Mouse (Mus musculus): Measurements from ENCODE around the gene Ucp2. TPM values are rescaled to one million over a fixed set of nuclear protein-coding genes. Genes with fewer than 3 reads are reported as not detected.
"Not testable (repeated sequence)": the region's sequence is repeated elsewhere in the genome, so short reads cannot be mapped to it uniquely, and the experiment has no call there.

Ucp2 gene
- total and polyA plus RNA-seq, 3 experiments: 142 to 838 (median 688) TPM

DNA sequence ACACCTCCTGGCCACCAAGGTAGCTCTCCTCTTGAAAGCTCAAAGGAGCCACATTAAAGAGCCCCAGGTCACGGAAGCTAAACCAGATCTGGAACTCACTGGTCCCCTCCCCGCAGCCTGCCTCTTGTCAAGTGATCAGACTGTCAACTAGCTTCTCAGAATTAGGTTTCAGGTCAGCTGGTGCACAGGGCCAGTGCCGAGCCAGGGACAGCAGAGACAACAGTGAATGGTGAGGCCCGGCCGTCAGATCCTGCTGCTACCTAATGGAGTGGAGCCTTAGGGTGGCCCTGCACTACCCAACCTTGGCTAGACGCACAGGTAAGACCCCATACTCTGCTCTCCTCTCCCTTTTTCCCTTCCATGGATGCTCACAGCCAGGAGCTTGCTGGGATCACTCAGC is 20.4 kb upstream of the Ucp2 start, which contains the start of gene Ucp3:
Ucp3 (plus strand) TSS at position 214 of the 400 bp plus-strand sequence.
- Histone ChIP-seq H3K4me1 (ENCODE audit: insufficient read depth, low read depth, low read length) (peaks cover 35% of the 10 kb centered on the region), H3K36me3 (replicated peaks) (peaks cover 37% of the 10 kb centered on the region), H3K9me3 (replicated peaks) (no peaks in the 10 kb centered on the region), H3K27me3 (ENCODE audit: insufficient read depth, low read length) (peaks cover 3% of the 10 kb centered on the region; the same call in 1 of the 2 replicates), H3K4me3 (ENCODE audit: low read depth, low read length) (no peak within 1 kb of the TSS)
- TF ChIP-seq POLR2AphosphoS5 (IDR thresholded peaks at IDR 0.05; ENCODE audit: insufficient replicate concordance, low read depth, low read length): no peak
- no peak for TF ChIP-seq GATA2 (IDR thresholded peaks at IDR 0.05; ENCODE audit: borderline replicate concordance, low read depth, low read length)
- TF ChIP-seq TAL1 (conservative IDR thresholded peaks at IDR 0.05; ENCODE audit: low read depth, low read length): no peak
- TF ChIP-seq GATA1 (IDR thresholded peaks at IDR 0.05; ENCODE audit: borderline replicate concordance, low read length): no peak
- no peak for TF ChIP-seq CTCF (IDR thresholded peaks at IDR 0.05; ENCODE audit: low read depth, low read length)
- ATAC-seq (ENCODE audit: extremely low read depth, insufficient number of reproducible peaks, low FRiP score, poor library complexity, severe bottlenecking) (no peak), DNase-seq (ENCODE audit: low spot score) (no peak)

DNA sequence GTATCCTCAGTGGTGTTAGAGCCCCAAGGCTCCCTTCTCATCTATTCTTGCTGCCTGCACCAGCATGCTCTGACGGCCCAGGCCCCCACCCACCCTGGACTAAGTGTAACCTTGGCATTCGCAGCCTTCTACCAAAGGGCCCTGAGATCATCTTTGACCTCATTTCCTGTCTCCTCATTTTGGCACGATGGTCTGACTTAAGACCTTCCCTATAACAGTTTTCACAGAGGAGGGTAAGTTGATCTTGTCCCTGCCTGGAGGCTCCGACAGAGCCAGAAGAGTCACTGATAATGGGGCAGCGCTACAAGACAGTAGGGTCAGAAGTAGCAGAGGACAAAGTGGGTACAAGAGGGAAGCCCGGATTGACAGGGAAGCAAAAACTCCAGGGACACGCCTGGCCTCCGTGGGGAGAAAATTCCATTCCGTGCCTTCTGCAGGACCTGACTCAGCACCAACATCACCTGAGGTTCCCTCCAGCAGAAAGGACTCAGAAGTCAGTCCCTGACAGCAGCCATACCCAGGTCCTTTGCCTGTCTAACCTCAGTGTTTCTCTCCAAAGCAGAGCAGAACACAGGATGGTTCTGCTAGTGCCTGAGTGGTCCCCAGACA is 19.2 kb upstream of the Ucp2 start:
- Histone ChIP-seq H3K4me3 (ENCODE audit: low read depth, low read length) (no peak overlapping the region), H3K36me3 (replicated peaks) (peaks cover 27% of the 10 kb centered on the region), H3K9me3 (replicated peaks) (no peaks in the 10 kb centered on the region), H3K4me1 (ENCODE audit: insufficient read depth, low read depth, low read length) (peaks cover 24% of the 10 kb centered on the region), H3K27me3 (ENCODE audit: insufficient read depth, low read length) (peaks cover 3% of the 10 kb centered on the region; the same call in 1 of the 2 replicates)
- ATAC-seq (ENCODE audit: extremely low read depth, insufficient number of reproducible peaks, low FRiP score, poor library complexity, severe bottlenecking) (no peak), DNase-seq (ENCODE audit: low spot score) (no peak)
- TF ChIP-seq POLR2AphosphoS5 (IDR thresholded peaks at IDR 0.05; ENCODE audit: insufficient replicate concordance, low read depth, low read length) (no peak), GATA1 (IDR thresholded peaks at IDR 0.05; ENCODE audit: borderline replicate concordance, low read length) (no peak), GATA2 (IDR thresholded peaks at IDR 0.05; ENCODE audit: borderline replicate concordance, low read depth, low read length) (no peak)

DNA sequence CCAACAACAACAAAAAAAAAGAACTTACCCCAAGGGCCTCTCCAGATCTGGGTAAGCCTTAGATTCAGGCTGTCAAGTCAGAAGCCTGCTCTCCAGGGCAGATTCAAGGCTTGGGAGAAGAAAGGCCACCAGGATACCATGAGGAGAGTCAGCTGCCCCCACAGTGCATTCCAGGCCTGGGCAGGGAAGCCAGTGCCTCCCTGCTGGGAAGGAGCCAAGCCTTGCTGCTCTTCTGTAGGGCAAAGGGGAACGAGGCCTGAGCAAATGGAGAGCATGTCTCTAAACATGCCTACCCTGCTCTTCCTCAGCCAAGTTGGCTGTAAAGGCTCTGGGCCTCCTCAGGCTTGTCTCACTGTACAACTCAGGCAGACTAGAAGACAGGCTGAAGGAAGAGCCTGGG is 18.5 kb upstream of the Ucp2 start:
- TF ChIP-seq CTCF (IDR thresholded peaks at IDR 0.05; ENCODE audit: low read depth, low read length): no peak
- TF ChIP-seq GATA1 (IDR thresholded peaks at IDR 0.05; ENCODE audit: borderline replicate concordance, low read length): no peak
- no peak for TF ChIP-seq TAL1 (conservative IDR thresholded peaks at IDR 0.05; ENCODE audit: low read depth, low read length)
- no peak for TF ChIP-seq GATA2 (IDR thresholded peaks at IDR 0.05; ENCODE audit: borderline replicate concordance, low read depth, low read length)
- no peak for TF ChIP-seq POLR2AphosphoS5 (IDR thresholded peaks at IDR 0.05; ENCODE audit: insufficient replicate concordance, low read depth, low read length)
- H3K9me3 ChIP-seq (replicated peaks): no peaks in the 10 kb centered on the region
- H3K27me3 ChIP-seq (ENCODE audit: insufficient read depth, low read length): peaks cover 8% of the 10 kb centered on the region
- H3K4me1 ChIP-seq (ENCODE audit: insufficient read depth, low read depth, low read length): peaks cover 20% of the 10 kb centered on the region
- no peak for ATAC-seq (ENCODE audit: extremely low read depth, insufficient number of reproducible peaks, low FRiP score, poor library complexity, severe bottlenecking)
- H3K4me3 ChIP-seq (ENCODE audit: low read depth, low read length): no peak overlapping the region
- peaks cover 20% of the 10 kb centered on the region for H3K36me3 ChIP-seq (replicated peaks)
- no peak for DNase-seq (ENCODE audit: low spot score)

DNA sequence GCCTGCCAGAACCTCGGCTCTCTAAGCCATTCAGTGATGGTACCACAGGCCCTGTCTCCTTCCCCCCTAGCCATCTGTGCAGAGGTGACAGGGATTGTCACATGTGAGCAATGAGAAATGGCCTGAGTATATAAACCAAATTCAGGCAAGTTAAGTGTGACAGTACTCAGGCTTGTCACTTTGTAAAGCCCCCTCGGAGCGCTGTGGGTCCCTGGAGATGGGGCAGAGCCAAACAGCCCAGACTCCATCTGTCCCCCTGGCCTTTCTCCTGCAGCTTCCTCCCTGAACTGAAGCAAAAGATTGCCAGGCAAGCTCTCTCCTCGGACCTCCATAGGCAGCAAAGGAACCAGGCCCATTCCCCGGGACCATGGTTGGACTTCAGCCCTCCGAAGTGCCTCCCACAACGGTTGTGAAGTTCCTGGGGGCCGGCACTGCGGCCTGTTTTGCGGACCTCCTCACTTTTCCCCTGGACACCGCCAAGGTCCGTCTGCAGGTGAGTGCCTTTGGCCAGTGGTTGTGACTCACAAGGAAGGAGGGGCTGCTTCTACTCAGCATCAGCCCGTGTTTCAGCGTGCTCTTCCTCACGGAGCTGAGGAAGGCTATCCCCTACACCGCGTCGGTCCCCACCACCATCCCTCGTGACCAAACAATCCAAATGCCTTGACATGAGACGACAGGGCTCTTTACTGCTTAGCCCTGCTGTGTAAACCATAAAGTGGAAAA is 13.9 kb upstream of the Ucp2 start:
- Histone ChIP-seq H3K4me3 (ENCODE audit: low read depth, low read length) (no peak overlapping the region), H3K27me3 (ENCODE audit: insufficient read depth, low read length) (peaks cover 8% of the 10 kb centered on the region), H3K36me3 (replicated peaks) (no peaks in the 10 kb centered on the region), H3K4me1 (ENCODE audit: insufficient read depth, low read depth, low read length) (peaks cover 21% of the 10 kb centered on the region), H3K9me3 (replicated peaks) (no peaks in the 10 kb centered on the region)
- ATAC-seq (ENCODE audit: extremely low read depth, insufficient number of reproducible peaks, low FRiP score, poor library complexity, severe bottlenecking) (no peak), DNase-seq (ENCODE audit: low spot score) (no peak)
- TF ChIP-seq GATA1 (IDR thresholded peaks at IDR 0.05; ENCODE audit: borderline replicate concordance, low read length) (no peak), TAL1 (conservative IDR thresholded peaks at IDR 0.05; ENCODE audit: low read depth, low read length) (no peak), CTCF (IDR thresholded peaks at IDR 0.05; ENCODE audit: low read depth, low read length) (no peak), POLR2AphosphoS5 (IDR thresholded peaks at IDR 0.05; ENCODE audit: insufficient replicate concordance, low read depth, low read length) (no peak), GATA2 (IDR thresholded peaks at IDR 0.05; ENCODE audit: borderline replicate concordance, low read depth, low read length) (no peak)

DNA sequence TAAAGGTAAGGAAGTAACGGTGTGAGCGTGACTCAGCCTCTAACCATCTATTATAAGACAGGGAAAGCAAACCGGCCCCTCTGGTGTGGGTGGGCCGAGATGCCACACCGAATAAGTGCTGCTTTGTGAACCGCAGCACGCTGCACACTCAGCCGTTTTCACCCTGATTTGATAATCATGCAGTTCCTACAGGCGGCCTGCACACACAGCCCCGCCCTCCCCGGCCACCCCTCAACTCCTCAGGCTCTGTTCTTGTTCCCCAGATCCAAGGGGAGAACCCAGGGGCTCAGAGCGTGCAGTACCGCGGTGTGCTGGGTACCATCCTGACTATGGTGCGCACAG is 13.3 kb upstream of the Ucp2 start:
- H3K36me3 ChIP-seq (replicated peaks): no peaks in the 10 kb centered on the region
- H3K4me3 ChIP-seq (ENCODE audit: low read depth, low read length): no peak overlapping the region
- TF ChIP-seq GATA1 (IDR thresholded peaks at IDR 0.05; ENCODE audit: borderline replicate concordance, low read length): no peak
- TF ChIP-seq POLR2AphosphoS5 (IDR thresholded peaks at IDR 0.05; ENCODE audit: insufficient replicate concordance, low read depth, low read length): no peak
- no peak for TF ChIP-seq TAL1 (conservative IDR thresholded peaks at IDR 0.05; ENCODE audit: low read depth, low read length)
- TF ChIP-seq CTCF (IDR thresholded peaks at IDR 0.05; ENCODE audit: low read depth, low read length): no peak
- DNase-seq (ENCODE audit: low spot score) (no peak), ATAC-seq (ENCODE audit: extremely low read depth, insufficient number of reproducible peaks, low FRiP score, poor library complexity, severe bottlenecking) (no peak)
- H3K27me3 ChIP-seq (ENCODE audit: insufficient read depth, low read length): peaks cover 8% of the 10 kb centered on the region
- peaks cover 25% of the 10 kb centered on the region for H3K4me1 ChIP-seq (ENCODE audit: insufficient read depth, low read depth, low read length)
- no peaks in the 10 kb centered on the region for H3K9me3 ChIP-seq (replicated peaks)

DNA sequence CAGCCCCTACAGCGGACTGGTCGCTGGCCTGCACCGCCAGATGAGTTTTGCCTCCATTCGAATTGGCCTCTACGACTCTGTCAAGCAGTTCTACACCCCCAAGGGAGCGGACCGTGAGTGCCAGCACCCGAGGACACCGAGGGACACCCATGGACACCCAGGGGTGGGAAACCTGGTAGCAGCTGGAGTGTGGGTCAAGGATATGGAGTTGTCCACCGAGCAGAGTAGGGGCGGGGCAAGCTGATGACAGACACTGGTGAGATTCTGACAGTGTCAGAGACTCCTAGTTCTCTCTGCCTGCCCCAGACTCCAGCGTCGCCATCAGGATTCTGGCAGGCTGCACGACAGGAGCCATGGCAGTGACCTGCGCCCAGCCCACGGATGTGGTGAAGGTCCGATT is 13.0 kb upstream of the Ucp2 start:
- H3K27me3 ChIP-seq (ENCODE audit: insufficient read depth, low read length): peaks cover 8% of the 10 kb centered on the region
- DNase-seq (ENCODE audit: low spot score) (no peak), ATAC-seq (ENCODE audit: extremely low read depth, insufficient number of reproducible peaks, low FRiP score, poor library complexity, severe bottlenecking) (no peak)
- H3K9me3 ChIP-seq (replicated peaks): no peaks in the 10 kb centered on the region
- no peak for TF ChIP-seq TAL1 (conservative IDR thresholded peaks at IDR 0.05; ENCODE audit: low read depth, low read length)
- TF ChIP-seq GATA2 (IDR thresholded peaks at IDR 0.05; ENCODE audit: borderline replicate concordance, low read depth, low read length): no peak
- TF ChIP-seq POLR2AphosphoS5 (IDR thresholded peaks at IDR 0.05; ENCODE audit: insufficient replicate concordance, low read depth, low read length): no peak
- no peak for TF ChIP-seq GATA1 (IDR thresholded peaks at IDR 0.05; ENCODE audit: borderline replicate concordance, low read length)
- TF ChIP-seq CTCF (IDR thresholded peaks at IDR 0.05; ENCODE audit: low read depth, low read length): no peak
- H3K4me1 ChIP-seq (ENCODE audit: insufficient read depth, low read depth, low read length): peaks cover 25% of the 10 kb centered on the region
- no peaks in the 10 kb centered on the region for H3K36me3 ChIP-seq (replicated peaks)
- H3K4me3 ChIP-seq (ENCODE audit: low read depth, low read length): no peak overlapping the region

DNA sequence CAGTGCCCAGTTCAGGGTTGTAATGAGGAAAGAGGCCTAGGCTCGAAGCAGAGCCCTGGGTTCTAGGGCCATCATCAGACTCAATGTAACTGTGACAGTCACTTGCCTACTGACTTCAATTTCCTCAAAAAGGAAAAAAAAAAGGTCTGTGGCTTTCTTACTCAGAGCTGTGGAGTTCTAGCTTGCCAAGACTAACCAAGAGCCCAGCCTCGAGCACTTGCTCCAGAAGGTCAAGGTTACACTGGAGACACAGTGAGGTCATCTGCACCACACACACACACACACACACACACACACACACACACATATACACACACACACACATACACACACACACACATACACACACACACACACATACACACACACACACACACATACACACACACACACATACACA is 11.1 kb upstream of the Ucp2 start:
- H3K36me3 ChIP-seq (replicated peaks); DNase-seq (ENCODE audit: low spot score); ATAC-seq (ENCODE audit: extremely low read depth, insufficient number of reproducible peaks, low FRiP score, poor library complexity, severe bottlenecking); H3K27me3 ChIP-seq (ENCODE audit: insufficient read depth, low read length); H3K4me3 ChIP-seq (ENCODE audit: low read depth, low read length); H3K9me3 ChIP-seq (replicated peaks): not testable (repeated sequence)
- H3K4me1 ChIP-seq (ENCODE audit: insufficient read depth, low read depth, low read length): peaks cover 25% of the 10 kb centered on the region
